9 mouse cellular contexts compared by ENCODE assay signal in genomic region chr17:87102636-87103035, GRCm38 (mm10). TPM values are rescaled to one million over a fixed set of nuclear protein-coding genes. Genes with fewer than 3 reads are reported as not detected.
DNase-seq lines count a peak whose midpoint lies in the region; ATAC-seq lines count a peak whose summit lies in the region.
"Had no signal": no experiment of that assay in that cellular context is flagged by ENCODE, and none has a peak within 500 bp of the region (broad histone marks: within the 10 kb centered on the region; RNA-seq: fewer than 3 reads in every experiment).

No protein-coding gene starts in this region.

- ATAC-seq in forebrain, embryonic 15.5 days (replicated peaks) = no peak

- no peak overlapping the region for H3K27ac ChIP-seq in forebrain, embryonic 15.5 days (replicated peaks)
- H3K27ac ChIP-seq: hindbrain, embryonic 12.5 days; liver, embryonic 14.5 days had no signal

- no peak overlapping the region for H3K4me2 ChIP-seq in forebrain, embryonic 15.5 days (replicated peaks)
- H3K4me2 ChIP-seq: hindbrain, embryonic 12.5 days had no signal

- no peak overlapping the region for H3K9ac ChIP-seq in forebrain, embryonic 15.5 days (replicated peaks)
- H3K9ac ChIP-seq: hindbrain, embryonic 12.5 days; liver, embryonic 14.5 days had no signal

- 83% methylated on average over 8 of the region's 8 CpGs for WGBS in forebrain, embryonic 15.5 days

- no peaks in the 10 kb centered on the region for H3K9me3 ChIP-seq in forebrain, embryonic 15.5 days
- H3K9me3 ChIP-seq: hindbrain, embryonic 12.5 days had no signal

- H3K4me1 ChIP-seq in forebrain, embryonic 15.5 days = peaks cover 9% of the 10 kb centered on the region

- no peak overlapping the region for H3K4me3 ChIP-seq in forebrain, embryonic 15.5 days
- H3K4me3 ChIP-seq: hindbrain, embryonic 12.5 days had no signal

- no peaks in the 10 kb centered on the region for H3K27me3 ChIP-seq in forebrain, embryonic 15.5 days
- H3K27me3 ChIP-seq: hindbrain, embryonic 12.5 days had no signal

- peak; percentile 12 to 14 for DNase-seq in urinary bladder, postnatal 36 days (ENCODE audit: low spot score in 2 of 2)
- no peak for DNase-seq in urinary bladder, postnatal 10 days (ENCODE audit: low spot score)
- peak; percentile 55 for DNase-seq in brain, adult 2 months (ENCODE audit: low read depth, low spot score)
- peak; percentile 73 for DNase-seq in kidney, adult 9 months
- no peak for DNase-seq in cerebellum, postnatal 25 days
- no peak for DNase-seq in frontal cortex, postnatal 10 days (ENCODE audit: low spot score in 2 of 2)

- no peaks in the 10 kb centered on the region for H3K36me3 ChIP-seq in forebrain, embryonic 15.5 days
- H3K36me3 ChIP-seq: hindbrain, embryonic 12.5 days had no signal

RNA-seq across cellular contexts. Expression of gene Socs5, which starts 4.8 kb away (rescaled TPM):
- 11.0 and 12.0 TPM in 2 replicates for polyA plus RNA-seq in forebrain, embryonic 15.5 days (2015; fragmentation: Nextera tagmentation; extraction: Ambion mirVana)

Comparison
In these comparisons a context has a peak if more than half of its experiments do, and no peak if none do; other contexts are left out.
1. DNase-seq: peak in urinary bladder, postnatal 36 days (2 of 2), brain, adult 2 months (single experiment) and kidney, adult 9 months (single experiment); none in urinary bladder, postnatal 10 days (single experiment), cerebellum, postnatal 25 days (0 of 2) and frontal cortex, postnatal 10 days (0 of 2).